Mouse (Mus musculus) brown adipose tissue, adult 24 weeks (tissue): ENCODE measurements at regions not wholly inside any gene's neighbourhood (a gene's known extent, or its start where the extent isn't known, plus 50 kb on each side); places are given as distances from the start of the nearest gene placed in this dataset.

Experiments
- H3K27ac ChIP-seq: fragments of 200-500 bp; replicated peaks from 2 replicates; pipeline ENCODE4 v1.5.1; 2012; ENCODE audit warnings: low read depth, mild to moderate bottlenecking, low read length
- H3K4me1 ChIP-seq: fragments of 200-500 bp; 2 replicates; pipeline ENCODE4 v1.6.1; 2012; ENCODE audit warnings: low read length, mixed read lengths; ENCODE audit not compliant: control insufficient read depth, insufficient read depth, insufficient read length
- H3K4me3 ChIP-seq: fragments of 200-500 bp; 2 replicates; pipeline ENCODE4 v1.5.1; 2012; ENCODE audit warnings: low read depth, mild to moderate bottlenecking, low read length, moderate library complexity; ENCODE audit not compliant: insufficient read depth

- no peaks in the 10 kb centered on the region for H3K4me1 ChIP-seq
- H3K4me3 ChIP-seq: no peak overlapping the region
- H3K27ac ChIP-seq: no peak overlapping the region
Observed at GRCm38 (mm10) chr16:78101415-78102326, 199.6 kb upstream of the Cxadr start.

DNA sequence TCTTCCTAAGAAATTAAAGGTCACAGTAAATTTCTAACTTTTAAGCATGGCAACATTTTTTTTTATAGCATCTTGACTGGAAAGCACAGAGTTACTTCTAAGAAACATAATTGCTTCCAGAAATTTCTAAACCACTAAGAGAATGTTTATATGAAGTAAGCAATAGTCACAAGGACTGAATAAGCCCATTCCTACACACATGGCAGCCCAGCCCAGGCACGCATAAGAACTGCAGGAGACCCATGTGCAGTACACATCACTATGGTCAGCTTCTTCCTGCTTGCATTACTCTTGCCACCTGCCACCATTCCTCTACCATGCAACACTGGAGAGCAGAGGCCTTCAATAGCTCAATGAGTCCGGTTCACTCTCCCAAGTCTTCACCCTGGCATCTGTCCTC lies 201.4 kb upstream of the Cxadr start:
- H3K27ac ChIP-seq: no peak overlapping the region
- H3K4me3 ChIP-seq: no peak overlapping the region
- no peaks in the 10 kb centered on the region for H3K4me1 ChIP-seq

GRCm38 (mm10) chr16:78099114-78099513 lies 202.2 kb upstream of the Cxadr start:
- no peak overlapping the region for H3K4me3 ChIP-seq
- no peaks in the 10 kb centered on the region for H3K4me1 ChIP-seq
- no peak overlapping the region for H3K27ac ChIP-seq

DNA sequence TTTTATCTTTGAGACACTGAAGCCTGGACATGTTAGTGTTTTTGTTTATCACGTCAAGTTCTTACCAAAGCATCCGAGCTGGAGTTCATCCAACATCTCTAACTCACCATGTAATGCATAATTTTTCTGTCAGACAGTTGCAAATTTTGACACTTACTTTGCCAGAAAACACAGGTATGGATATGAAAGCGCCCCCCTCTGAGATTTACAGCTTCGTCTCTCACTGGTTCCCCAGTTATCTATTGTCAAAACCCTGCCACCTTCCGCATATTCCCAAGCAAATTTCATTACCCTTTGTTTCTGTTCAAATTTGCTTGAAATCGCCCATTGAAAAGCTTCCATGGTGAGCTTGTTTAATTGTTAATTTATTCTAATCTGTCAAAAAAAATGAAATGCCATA lies 202.7 kb upstream of the Cxadr start:
- Histone ChIP-seq H3K4me3 (no peak overlapping the region), H3K4me1 (no peaks in the 10 kb centered on the region), H3K27ac (no peak overlapping the region)

GRCm38 (mm10) chr16:78096571-78096970 lies 204.7 kb upstream of the Cxadr start:
- Histone ChIP-seq H3K4me3 (no peak overlapping the region), H3K27ac (no peak overlapping the region), H3K4me1 (no peaks in the 10 kb centered on the region)

DNA sequence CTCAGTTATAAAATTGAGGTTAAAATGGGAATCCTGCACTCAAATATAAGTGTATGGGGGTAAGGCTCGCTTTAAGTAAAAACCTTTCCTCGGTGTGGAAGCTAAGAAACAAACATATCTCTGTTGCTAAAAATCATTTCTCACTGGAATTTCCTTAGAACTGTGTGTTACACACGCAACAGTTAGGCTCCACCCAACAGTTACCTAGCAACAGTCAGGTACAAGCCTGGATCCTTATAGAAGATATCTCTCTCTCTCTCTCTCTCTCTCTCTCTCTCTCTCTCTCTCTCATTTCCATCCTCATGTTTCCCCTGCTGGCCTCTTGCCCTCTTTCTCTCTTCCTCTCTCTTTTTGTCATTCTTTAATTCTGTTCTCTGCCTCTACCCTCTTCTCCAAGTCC lies 211.1 kb upstream of the Cxadr start:
- Histone ChIP-seq H3K4me1 (no peaks in the 10 kb centered on the region), H3K4me3 (no peak overlapping the region), H3K27ac (no peak overlapping the region)

- Histone ChIP-seq H3K4me3 (no peak overlapping the region), H3K27ac (no peak overlapping the region)
Observed at GRCm38 (mm10) chr16:78067532-78068118, 233.7 kb upstream of the Cxadr start.

GRCm38 (mm10) chr16:78060516-78060915 lies 240.8 kb upstream of the Cxadr start:
- H3K4me1 ChIP-seq: no peaks in the 10 kb centered on the region
- H3K27ac ChIP-seq: no peak overlapping the region
- no peak overlapping the region for H3K4me3 ChIP-seq

More at GRCm38 (mm10) chr16:78067532-78068118, 233.7 kb upstream of the Cxadr start:
- no peaks in the 10 kb centered on the region for H3K4me1 ChIP-seq

DNA sequence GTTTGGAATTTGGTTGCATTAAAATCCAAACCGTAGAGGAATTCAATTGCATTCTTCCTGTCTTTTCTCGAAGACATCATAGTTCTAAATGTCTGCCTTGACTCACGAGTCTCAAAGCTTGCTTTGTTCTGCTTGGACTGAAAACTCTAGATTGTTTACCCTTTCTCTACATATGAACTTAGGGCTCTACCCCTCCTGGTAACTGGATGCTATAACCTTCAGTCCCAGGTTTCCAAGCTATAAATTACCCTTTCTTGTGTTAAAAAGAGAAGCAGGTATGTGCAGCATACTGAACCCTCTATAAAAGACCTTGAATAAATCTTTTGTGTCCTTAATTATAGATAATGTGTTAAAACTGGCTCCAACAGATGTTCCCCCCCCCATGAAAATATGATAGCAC lies 243.7 kb upstream of the Cxadr start:
- Histone ChIP-seq H3K4me1 (no peaks in the 10 kb centered on the region), H3K4me3 (no peak overlapping the region), H3K27ac (no peak overlapping the region)

DNA sequence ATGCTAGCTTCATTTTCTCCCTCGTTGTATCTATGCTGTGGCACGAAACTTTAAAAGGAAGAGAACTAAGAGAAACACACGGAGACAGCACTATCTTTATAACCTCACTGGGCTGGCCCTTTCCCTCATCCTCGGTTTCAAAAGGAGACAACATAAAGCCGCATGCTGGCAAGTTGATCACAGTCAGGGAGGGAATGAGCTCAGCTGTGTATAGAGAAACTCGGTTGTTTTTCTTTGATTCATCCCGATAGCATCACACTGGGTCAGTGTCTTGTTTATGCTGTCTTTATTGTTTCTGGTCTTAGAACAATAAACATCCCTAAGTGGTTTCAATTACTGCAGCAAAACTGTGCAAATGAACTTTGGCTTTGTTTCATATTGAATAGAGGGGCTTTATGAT lies 249.2 kb upstream of the Cxadr start:
- no peak overlapping the region for H3K27ac ChIP-seq
- H3K4me1 ChIP-seq: no peaks in the 10 kb centered on the region
- no peak overlapping the region for H3K4me3 ChIP-seq

GRCm38 (mm10) chr16:78040149-78040920 lies 261.0 kb upstream of the Cxadr start:
- H3K4me1 ChIP-seq: no peaks in the 10 kb centered on the region
- no peak overlapping the region for H3K4me3 ChIP-seq
- no peak overlapping the region for H3K27ac ChIP-seq

DNA sequence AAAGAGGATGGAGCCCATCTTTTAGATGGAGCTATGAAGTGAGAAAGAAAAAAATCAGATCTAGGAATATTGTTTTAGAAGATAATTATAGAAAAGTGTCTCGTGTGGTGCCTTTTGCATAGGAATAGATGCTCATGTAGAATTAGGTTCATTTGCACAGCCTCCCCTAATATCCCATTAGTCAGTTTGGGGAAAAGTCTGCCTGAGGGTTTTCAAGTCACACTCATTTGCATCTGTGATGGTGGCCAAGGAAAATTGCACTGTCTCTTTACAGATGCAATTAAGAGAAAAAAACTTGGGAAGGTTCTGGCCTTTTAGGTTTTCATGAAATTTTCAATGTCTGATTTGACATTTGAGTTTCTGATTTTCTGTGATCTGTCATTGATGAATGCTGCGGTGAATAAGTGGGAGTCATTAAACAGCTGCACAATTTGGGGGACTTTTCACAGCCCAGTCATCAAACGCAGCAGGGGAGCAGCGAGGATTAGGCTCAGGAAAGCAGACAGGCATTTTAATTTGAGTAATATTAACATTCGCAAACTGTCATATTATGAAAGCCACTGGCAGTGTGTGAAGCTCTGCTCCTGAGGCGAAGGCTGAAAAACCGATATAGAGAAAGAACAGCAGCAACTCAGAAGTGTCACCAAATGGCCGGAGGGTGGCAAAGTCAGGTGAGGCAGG lies 281.5 kb upstream of the Cxadr start:
- Histone ChIP-seq H3K4me3 (no peak overlapping the region), H3K4me1 (no peaks in the 10 kb centered on the region), H3K27ac (no peak overlapping the region)

DNA sequence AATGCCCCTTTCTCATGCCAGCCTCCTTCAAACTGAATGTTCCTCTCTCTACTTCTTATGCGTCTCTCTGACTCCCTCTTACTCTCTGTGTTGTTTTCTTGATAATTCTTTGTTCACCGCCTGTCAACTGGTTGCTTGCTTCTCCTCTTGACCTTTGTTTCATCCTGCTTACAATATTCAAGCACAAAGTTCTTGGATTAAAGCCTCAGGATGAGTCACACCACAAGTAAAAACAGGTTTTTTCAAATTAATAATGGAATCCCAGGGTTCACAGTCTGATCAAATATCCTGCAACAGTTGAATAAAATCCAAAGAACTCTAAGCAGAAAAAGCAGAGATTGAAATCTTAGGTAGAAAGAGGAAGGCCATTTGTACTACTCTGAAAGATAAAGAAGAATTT lies 285.9 kb upstream of the Cxadr start:
- H3K4me1 ChIP-seq: no peaks in the 10 kb centered on the region
- H3K27ac ChIP-seq: no peak overlapping the region
- no peak overlapping the region for H3K4me3 ChIP-seq

DNA sequence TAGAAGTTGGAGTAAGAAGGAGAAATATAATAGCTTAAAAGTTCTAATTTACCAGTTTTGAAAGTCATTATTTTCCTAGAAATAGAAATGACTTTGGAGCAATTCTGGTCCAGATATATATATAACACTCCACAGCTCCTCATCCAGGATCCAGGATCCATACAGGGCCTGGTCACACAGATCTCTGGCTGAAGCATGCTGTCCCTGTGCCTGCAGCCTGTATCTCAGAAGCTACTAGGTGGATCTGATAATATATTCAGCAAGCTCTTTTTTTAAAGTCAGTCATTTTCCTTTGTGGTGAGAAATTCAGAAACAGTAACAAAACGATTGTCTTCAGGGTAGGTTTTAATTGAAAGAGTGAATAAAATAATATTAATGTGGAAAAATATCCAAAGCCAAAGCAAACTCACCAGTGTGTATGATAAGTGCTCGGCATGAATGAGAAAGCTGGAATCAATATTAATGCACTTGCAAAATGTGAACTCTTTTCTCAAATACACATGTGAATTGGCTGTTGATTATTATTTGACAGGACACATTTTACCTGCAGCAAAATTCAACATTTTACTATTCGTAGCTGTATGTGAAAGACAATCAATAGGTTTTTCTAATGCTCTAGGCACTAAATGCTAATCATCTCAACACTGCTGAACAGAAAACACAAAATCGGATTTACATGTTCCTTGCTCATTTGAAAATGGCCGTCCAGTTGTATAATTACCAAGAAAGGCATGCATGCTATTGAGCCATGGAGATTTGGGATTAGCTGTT lies 288.1 kb upstream of the Cxadr start:
- Histone ChIP-seq H3K4me3 (no peak overlapping the region), H3K4me1 (no peaks in the 10 kb centered on the region), H3K27ac (no peak overlapping the region)
